Mouse (Mus musculus) embryo, embryonic 11.5 days (tissue): Measurements from ENCODE around the gene Clec2g.

ENCODE experiments used
- DNase-seq: peaks from one replicate; pipeline ENCODE4 v3.0.0-alpha.2; 2012; ENCODE audit warnings: low read depth, low spot score

Clec2g gene

GRCm38 (mm10) chr6:129012966-129013365 lies 78.8 kb downstream of the Clec2g start:
- no peak for DNase-seq

- DNase-seq, result no peak
Measured at GRCm38 (mm10) chr6:129013762-129014276, 79.6 kb downstream of the Clec2g start.

- no peak for DNase-seq
Measured at GRCm38 (mm10) chr6:129014399-129014798, 80.2 kb downstream of the Clec2g start.

- DNase-seq, result no peak
Measured at GRCm38 (mm10) chr6:129027451-129028248, 93.5 kb downstream of the Clec2g start.

- DNase-seq, result no peak
Measured at GRCm38 (mm10) chr6:129030175-129030824, 96.1 kb downstream of the Clec2g start.

GRCm38 (mm10) chr6:129030964-129031363 lies 96.8 kb downstream of the Clec2g start:
- DNase-seq, result no peak

GRCm38 (mm10) chr6:129033397-129033796 lies 99.2 kb downstream of the Clec2g start:
- DNase-seq, result no peak
